Mouse (Mus musculus) intestine, postnatal 0 days (tissue): ENCODE results near the gene Cx3cr1. TPM values are rescaled to one million over a fixed set of nuclear protein-coding genes. Genes with fewer than 3 reads are reported as not detected.

ENCODE experiments used
- ATAC-seq: fragments of 200-750 bp; cut with Nextera tagmentation; 2 replicates; pipeline ENCODE4 v1.8.0; 2017; ENCODE audit warnings: mild to moderate bottlenecking, moderate TSS enrichment, moderate library complexity
- H3K27ac ChIP-seq: fragments of 300-500 bp; sonication (generic); 2 replicates; pipeline ENCODE4 v1.5.1; 2014; ENCODE audit warnings: mild to moderate bottlenecking, low read depth, low read length, moderate library complexity
- H3K27me3 ChIP-seq: fragments of 300-500 bp; sonication (generic); replicated peaks from 2 replicates; pipeline ENCODE4 v1.6.1; 2014; ENCODE audit warnings: low read length, mixed read lengths; ENCODE audit not compliant: control insufficient read depth, insufficient read depth
- H3K36me3 ChIP-seq: fragments of 300-500 bp; sonication (generic); 2 replicates; pipeline ENCODE4 v1.6.1; 2014; ENCODE audit warnings: mild to moderate bottlenecking, moderate library complexity; ENCODE audit not compliant: control insufficient read depth, insufficient read depth
- H3K4me1 ChIP-seq: fragments of 300-500 bp; sonication (generic); replicated peaks from 2 replicates; pipeline ENCODE4 v1.6.1; 2014; ENCODE audit warnings: antibody characterized with exemption, low read length, mixed read lengths; ENCODE audit not compliant: control insufficient read depth, insufficient read depth
- H3K4me2 ChIP-seq: fragments of 300-500 bp; sonication (generic); replicated peaks from 2 replicates; pipeline ENCODE4 v1.6.1; 2014; ENCODE audit warnings: low read depth, mild to moderate bottlenecking, moderate library complexity
- H3K4me3 ChIP-seq: fragments of 300-500 bp; sonication (generic); 2 replicates; pipeline ENCODE4 v1.5.1; 2014; ENCODE audit warnings: low read depth, low read length
- H3K9ac ChIP-seq: fragments of 300-500 bp; sonication (generic); 2 replicates; pipeline ENCODE4 v1.6.1; 2014; ENCODE audit warnings: mild to moderate bottlenecking, low read depth, low read length
- H3K9me3 ChIP-seq: fragments of 300-500 bp; sonication (generic); 2 replicates; pipeline ENCODE4 v1.6.1; 2016; ENCODE audit warnings: mixed run types; ENCODE audit not compliant: control insufficient read depth
- CTCF ChIP-seq: sonication (generic); IDR thresholded peaks from 2 replicates; pipeline ENCODE4 v1.5.1; 2016; ENCODE audit warnings: low read depth, mild to moderate bottlenecking, control low read depth, antibody characterized with exemption, moderate library complexity
- WGBS: fragments of 180-500 bp; shearing (Covaris S2); extraction: QIAGEN DNeasy Blood & Tissue Kit; methylation state at CpG from one replicate; pipeline ENCODE4 v1.1.7; 2014; 5-methylcytosine and 5-hydroxymethylcytosine counted together
- polyA plus RNA-seq: library from polyadenylated mRNA; unstranded; fragments of >200 nt; fragmentation: Nextera tagmentation; extraction: Ambion mirVana; gene quantifications from 2 replicates; pipeline ENCODE4 v1.2.1, GENCODE M21; 2015

Cx3cr1 gene
- polyA plus RNA-seq, 1 experiment from 2014 or later = 5.4 TPM

DNA sequence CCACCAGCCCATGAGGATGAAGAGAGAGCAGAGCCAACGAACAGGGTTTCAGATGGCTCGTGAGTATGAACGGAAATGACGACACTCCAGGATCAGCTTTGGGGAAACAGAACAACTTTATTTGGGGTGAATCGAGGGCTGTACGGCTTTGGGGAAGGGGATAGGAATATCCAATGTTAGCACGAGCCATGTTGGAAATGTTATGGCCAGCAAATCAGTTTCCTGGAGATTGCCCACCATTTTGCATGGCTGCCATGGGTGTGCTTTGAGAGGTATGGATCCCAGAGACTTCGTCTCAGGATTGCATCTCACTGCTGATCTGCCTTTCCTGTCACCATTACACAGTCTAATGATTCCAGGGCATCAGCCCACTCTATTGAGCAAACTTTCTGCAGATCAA, 29.6 kb upstream of the Cx3cr1 start:
- Histone ChIP-seq H3K4me2 (no peak overlapping the region), H3K27ac (no peak overlapping the region), H3K4me3 (no peak overlapping the region), H3K9ac (no peak overlapping the region), H3K36me3 (no peaks in the 10 kb centered on the region), H3K27me3 (no peaks in the 10 kb centered on the region), H3K9me3 (no peaks in the 10 kb centered on the region), H3K4me1 (no peaks in the 10 kb centered on the region)
- no peak for TF ChIP-seq CTCF
- no peak for ATAC-seq
- 89% methylated on average over 8 of the region's 8 CpGs for WGBS

DNA sequence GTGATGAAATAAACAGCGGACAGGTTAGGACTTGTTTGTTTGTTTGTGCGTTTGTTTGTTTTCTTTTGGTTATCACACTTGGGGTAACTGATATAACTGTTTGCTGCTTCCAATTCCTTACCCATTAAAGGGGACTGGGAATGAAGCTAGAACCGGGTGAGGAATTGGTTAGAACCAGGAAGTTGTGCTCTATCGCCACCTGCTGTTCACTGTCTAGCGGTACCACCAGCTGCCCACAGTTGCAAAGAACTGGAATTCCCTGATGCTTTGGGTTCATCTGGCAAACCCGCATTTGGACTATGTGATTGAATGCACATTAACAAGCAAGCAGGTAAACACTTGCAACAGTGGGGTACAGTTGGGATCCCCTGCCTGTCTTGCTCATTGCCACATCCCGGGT, 29.0 kb upstream of the Cx3cr1 start:
- TF ChIP-seq CTCF = peak; percentile 89
- no peaks in the 10 kb centered on the region for H3K27me3 ChIP-seq
- H3K36me3 ChIP-seq = no peaks in the 10 kb centered on the region
- 0 out of 2 replicates have a peak, but pooled peaks have one; percentile 49 for ATAC-seq
- WGBS = 20% methylated on average over 7 of the region's 7 CpGs
- H3K4me3 ChIP-seq = no peak overlapping the region
- H3K4me1 ChIP-seq = no peaks in the 10 kb centered on the region
- no peaks in the 10 kb centered on the region for H3K9me3 ChIP-seq
- no peak overlapping the region for H3K4me2 ChIP-seq
- H3K27ac ChIP-seq = no peak overlapping the region
- H3K9ac ChIP-seq = no peak overlapping the region

GRCm38 (mm10) chr9:120095886-120096285, 26.2 kb upstream of the Cx3cr1 start:
- TF ChIP-seq CTCF = no peak
- no peak overlapping the region for H3K4me2 ChIP-seq
- H3K9me3 ChIP-seq = no peaks in the 10 kb centered on the region
- H3K36me3 ChIP-seq = no peaks in the 10 kb centered on the region
- no peak for ATAC-seq
- H3K4me1 ChIP-seq = no peaks in the 10 kb centered on the region
- no peak overlapping the region for H3K9ac ChIP-seq
- H3K27ac ChIP-seq = no peak overlapping the region
- WGBS = 61% methylated on average over 7 of the region's 7 CpGs
- no peak overlapping the region for H3K4me3 ChIP-seq
- H3K27me3 ChIP-seq = no peaks in the 10 kb centered on the region

GRCm38 (mm10) chr9:120093701-120094100, 24.0 kb upstream of the Cx3cr1 start:
- no peaks in the 10 kb centered on the region for H3K4me1 ChIP-seq
- no peak overlapping the region for H3K9ac ChIP-seq
- H3K4me3 ChIP-seq = no peak overlapping the region
- no peak for TF ChIP-seq CTCF
- H3K4me2 ChIP-seq = no peak overlapping the region
- H3K9me3 ChIP-seq = 0 out of 2 replicates have a peak, but pooled peaks cover 2% of the 10 kb centered on the region
- ATAC-seq = no peak
- WGBS = 86% methylated on average over 13 of the region's 13 CpGs
- H3K27me3 ChIP-seq = no peaks in the 10 kb centered on the region
- H3K36me3 ChIP-seq = no peaks in the 10 kb centered on the region
- H3K27ac ChIP-seq = no peak overlapping the region

DNA sequence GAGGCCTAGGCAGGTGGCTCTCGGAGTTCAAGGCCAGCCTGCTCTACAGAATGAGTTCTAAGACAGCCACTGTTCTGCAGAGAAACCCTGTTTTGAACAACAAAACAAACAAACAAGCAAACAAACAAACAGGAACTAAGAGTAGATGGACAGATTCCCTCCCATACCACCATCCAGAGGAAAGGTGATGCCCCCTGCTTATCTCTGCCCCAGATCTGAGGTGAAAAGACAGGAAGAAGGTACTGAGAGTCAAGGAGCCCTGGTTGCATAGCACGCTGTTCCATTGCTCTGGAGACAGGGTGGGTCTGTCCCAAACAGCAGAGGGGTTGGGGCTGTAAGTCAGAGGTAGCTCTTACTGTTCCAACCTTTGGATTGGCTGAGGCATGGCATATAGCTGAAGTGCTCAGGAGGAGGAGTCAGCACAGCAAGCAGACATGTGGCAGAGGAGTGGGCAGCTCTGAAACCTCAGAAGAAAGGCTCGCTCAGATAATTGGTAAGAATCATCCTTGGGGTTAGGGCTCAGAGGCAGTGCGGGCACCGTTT, 22.1 kb upstream of the Cx3cr1 start, which contains the start of gene Ccr8:
Gene Ccr8 (plus strand): TSS at position 419 of the 543 bp plus-strand sequence.
- no peak for TF ChIP-seq CTCF
- Histone ChIP-seq H3K27ac (no peak within 1 kb of the TSS), H3K9ac (no peak within 1 kb of the TSS), H3K4me3 (no peak within 1 kb of the TSS), H3K9me3 (0 out of 2 replicates have a peak, but pooled peaks cover 2% of the 10 kb centered on the region), H3K4me2 (no peak within 1 kb of the TSS), H3K27me3 (no peaks in the 10 kb centered on the region), H3K4me1 (no peaks in the 10 kb centered on the region), H3K36me3 (no peaks in the 10 kb centered on the region)
- 83% methylated on average over 5 of the region's 5 CpGs for WGBS
- no peak for ATAC-seq

GRCm38 (mm10) chr9:120091086-120091485, 21.4 kb upstream of the Cx3cr1 start:
- Histone ChIP-seq H3K27ac (no peak overlapping the region), H3K4me3 (no peak overlapping the region)
- WGBS = 83% methylated on average over 10 of the region's 10 CpGs

More at GRCm38 (mm10) chr9:120091086-120091485, 21.4 kb upstream of the Cx3cr1 start:
- no peak for ATAC-seq
- TF ChIP-seq CTCF = no peak
- Histone ChIP-seq H3K9ac (no peak overlapping the region), H3K4me1 (no peaks in the 10 kb centered on the region), H3K4me2 (no peak overlapping the region), H3K36me3 (no peaks in the 10 kb centered on the region), H3K27me3 (no peaks in the 10 kb centered on the region), H3K9me3 (0 out of 2 replicates have a peak, but pooled peaks cover 2% of the 10 kb centered on the region)
